11 mouse cellular contexts compared by ENCODE assay signal in the genomic region with DNA sequence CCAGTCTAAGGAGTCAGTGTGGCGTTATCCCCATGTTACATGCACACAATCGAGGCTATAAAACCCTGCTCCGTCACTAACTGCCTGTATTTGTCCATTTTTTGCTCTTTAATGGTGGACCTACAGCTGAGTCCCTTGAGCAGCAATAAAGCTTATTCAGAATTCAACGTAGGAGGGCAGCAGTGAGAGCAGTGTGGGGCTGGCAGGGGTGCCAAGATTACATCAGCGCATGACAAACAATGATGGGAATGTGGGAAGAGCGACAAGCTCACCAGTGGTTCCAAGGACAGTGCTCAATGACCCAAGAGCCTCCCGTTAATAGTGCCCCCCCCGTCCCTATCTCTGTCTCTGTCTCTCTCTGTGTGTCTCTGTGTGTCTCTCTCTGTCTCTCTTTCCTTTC. TPM values are rescaled to one million over a fixed set of nuclear protein-coding genes. Genes with fewer than 3 reads are reported as not detected.
DNase-seq lines count a peak whose midpoint lies in the region; ATAC-seq and TF ChIP-seq lines count a peak whose summit lies in the region.
"Had no signal": no experiment of that assay in that cellular context is flagged by ENCODE, and none has a peak within 500 bp of the region (broad histone marks: within the 10 kb centered on the region; RNA-seq: fewer than 3 reads in every experiment).

No protein-coding gene starts in this region.

- DNase-seq in heart, adult 2 months, result no peak
- DNase-seq in heart, adult 11 months, result no peak
- DNase-seq in liver, adult 2 months (ENCODE audit: extremely low read depth, low read depth, low spot score), result peak; percentile 40
- DNase-seq in liver, embryonic 11.5 days (ENCODE audit: low spot score), result no peak
- peak; percentile 64 for DNase-seq in Muller cell, postnatal 12 days (ENCODE audit: inconsistent ontology term)
- DNase-seq in adrenal gland, postnatal 36 days, result peak; percentile 71
- DNase-seq in urinary bladder, postnatal 14 days (ENCODE audit: low spot score), result no peak
- DNase-seq: kidney, adult 9 months; thymus, postnatal 25 days had no signal

- no peaks in the 10 kb centered on the region for H3K36me3 ChIP-seq in heart, adult 2 months (ENCODE audit: control insufficient read depth, insufficient read depth, low read length)
- no peaks in the 10 kb centered on the region for H3K36me3 ChIP-seq in liver, adult 2 months (ENCODE audit: control insufficient read depth, insufficient read depth, low read length)
- no peaks in the 10 kb centered on the region for H3K36me3 ChIP-seq in liver, embryonic 11.5 days (ENCODE audit: control insufficient read depth, insufficient read depth, low read length)
- H3K36me3 ChIP-seq: midbrain, embryonic 13.5 days had no signal

- TF ChIP-seq POLR2A in heart, adult 2 months (IDR thresholded peaks at IDR 0.05; ENCODE audit: insufficient read depth, low read depth, low read length), result no peak
- TF ChIP-seq POLR2A in liver, adult 2 months (IDR thresholded peaks at IDR 0.05; ENCODE audit: extremely low read depth, insufficient read depth, low read length), result no peak

- TF ChIP-seq EP300 in heart, adult 2 months (IDR thresholded peaks at IDR 0.05; ENCODE audit: insufficient read depth, low read depth, low read length), result no peak

- H3K27me3 ChIP-seq in heart, adult 2 months (ENCODE audit: control insufficient read depth, insufficient read depth, low read length), result no peaks in the 10 kb centered on the region
- H3K27me3 ChIP-seq in liver, adult 2 months (ENCODE audit: control insufficient read depth, insufficient read depth, low read length), result no peaks in the 10 kb centered on the region
- no peaks in the 10 kb centered on the region for H3K27me3 ChIP-seq in liver, embryonic 11.5 days (replicated peaks; ENCODE audit: control insufficient read depth, insufficient read depth, low read length)
- H3K27me3 ChIP-seq: midbrain, embryonic 13.5 days had no signal

- intact Hi-C loops in heart, adult 2 months (cut with DNase I), result no loop called here

- H3K4me1 ChIP-seq in heart, adult 2 months (ENCODE audit: control insufficient read depth, insufficient read depth, low read length), result no peaks in the 10 kb centered on the region
- no peaks in the 10 kb centered on the region for H3K4me1 ChIP-seq in liver, adult 2 months (ENCODE audit: control insufficient read depth, insufficient read depth, low read length)
- no peaks in the 10 kb centered on the region for H3K4me1 ChIP-seq in liver, embryonic 11.5 days (replicated peaks; ENCODE audit: control insufficient read depth, insufficient read depth, low read length)
- H3K4me1 ChIP-seq: midbrain, embryonic 13.5 days had no signal

- no peak overlapping the region for H3K27ac ChIP-seq in heart, adult 2 months
- no peak overlapping the region for H3K27ac ChIP-seq in liver, adult 2 months (replicated peaks; ENCODE audit: insufficient read depth, low read depth, low read length)
- H3K27ac ChIP-seq in liver, embryonic 11.5 days (ENCODE audit: low read depth, low read length), result no peak overlapping the region
- H3K27ac ChIP-seq: midbrain, embryonic 13.5 days had no signal

- no peak overlapping the region for H3K9ac ChIP-seq in heart, adult 2 months (ENCODE audit: low read depth, low read length)
- H3K9ac ChIP-seq in liver, adult 2 months (ENCODE audit: low read depth, low read length), result no peak overlapping the region
- H3K9ac ChIP-seq in liver, embryonic 11.5 days (ENCODE audit: low read depth, low read length), result no peak overlapping the region
- H3K9ac ChIP-seq: midbrain, embryonic 13.5 days had no signal

- 0 out of 2 replicates have a peak, but pooled peaks have one; percentile 8 for TF ChIP-seq CTCF in heart, adult 2 months (IDR thresholded peaks at IDR 0.05)
- peak; percentile 23; the same call in 1 of the 2 replicates for TF ChIP-seq CTCF in liver, adult 2 months (IDR thresholded peaks at IDR 0.05; ENCODE audit: low read depth, low read length)

- no peak for ATAC-seq in liver, embryonic 11.5 days (replicated peaks; ENCODE audit: low FRiP score)
- no peak for ATAC-seq in erythroid progenitor cell, adult 5-6 weeks (replicated peaks; ENCODE audit: low FRiP score, poor library complexity, severe bottlenecking)
- ATAC-seq: midbrain, embryonic 13.5 days had no signal

- H3K4me2 ChIP-seq in liver, embryonic 11.5 days, result no peak overlapping the region
- H3K4me2 ChIP-seq: midbrain, embryonic 13.5 days had no signal

- no peak overlapping the region for H3K4me3 ChIP-seq in heart, adult 2 months
- no peak overlapping the region for H3K4me3 ChIP-seq in liver, adult 2 months (ENCODE audit: insufficient read depth, low read depth, low read length)
- H3K4me3 ChIP-seq in liver, embryonic 11.5 days (ENCODE audit: low read depth, low read length), result no peak overlapping the region
- H3K4me3 ChIP-seq: midbrain, embryonic 13.5 days had no signal

- H3K9me3 ChIP-seq in liver, embryonic 11.5 days (ENCODE audit: control insufficient read depth, low read length), result no peaks in the 10 kb centered on the region

- WGBS in heart, adult 2 months, result 54% methylated on average over 8 of the region's 8 CpGs
- 34% methylated on average over 8 of the region's 8 CpGs for WGBS in liver, adult 2 months
- 66% methylated on average over 8 of the region's 8 CpGs for WGBS in liver, embryonic 11.5 days

- H3K79me2 ChIP-seq in heart, adult 2 months (replicated peaks; ENCODE audit: control insufficient read depth, insufficient read depth, low read length), result no peaks in the 10 kb centered on the region
- no peaks in the 10 kb centered on the region for H3K79me2 ChIP-seq in liver, adult 2 months (ENCODE audit: control insufficient read depth, insufficient read depth, low read length)

RNA-seq across cellular contexts. Expression of gene Vrk1, which starts 8.3 kb away (rescaled TPM):
- total RNA-seq in heart, adult 2 months (2021), result 1 to 10 TPM; 7.5 to 8.3 TPM
- polyA plus RNA-seq in heart, adult 2 months (2012; rRNA removed), result 2.8 and 4.6 TPM in 2 replicates
- total RNA-seq in liver, adult 2 months (2014; rRNA removed), result 5.4 and 6.3 TPM in 2 replicates
- polyA plus RNA-seq in liver, adult 2 months (2012; rRNA removed), result 1.7 and 1.8 TPM in 2 replicates
- 161 and 179 TPM in 2 replicates for polyA plus RNA-seq in liver, embryonic 11.5 days (2014; fragmentation: Nextera tagmentation; extraction: Ambion mirVana)
- total RNA-seq in adrenal gland, postnatal 36 days (2021), result 10 to 100 TPM; 16.1 to 21.6 TPM
- total RNA-seq in erythroid progenitor cell, adult 5-6 weeks (2015; ENCODE audit: low replicate concordance), result 56.6 and 67.8 TPM in 2 replicates
- total RNA-seq in erythroid progenitor cell, adult 5-6 weeks (2017; ENCODE audit: low replicate concordance), result 94.3 and 104 TPM in 2 replicates

Comparison
In these comparisons a context has a peak if more than half of its experiments do, and no peak if none do; other contexts are left out.
1. DNase-seq: peak in liver, adult 2 months (single experiment), Muller cell, postnatal 12 days (single experiment) and adrenal gland, postnatal 36 days (2 of 2); none in heart, adult 2 months (0 of 2), heart, adult 11 months (single experiment), liver, embryonic 11.5 days (single experiment) and urinary bladder, postnatal 14 days (single experiment).